Mouse (Mus musculus) liver, embryonic 14.5 days (tissue): ENCODE measurements around the gene Medag.

Experiments used
- CTCF ChIP-seq: IDR thresholded peaks from 2 replicates; pipeline ENCODE4 v1.5.1; 2016; ENCODE audit warnings: antibody characterized with exemption, low read depth, control low read depth
- EP300 ChIP-seq: IDR thresholded peaks from 2 replicates; pipeline ENCODE4 v1.6.1; 2016; ENCODE audit warnings: antibody characterized with exemption, low read depth

DNA sequence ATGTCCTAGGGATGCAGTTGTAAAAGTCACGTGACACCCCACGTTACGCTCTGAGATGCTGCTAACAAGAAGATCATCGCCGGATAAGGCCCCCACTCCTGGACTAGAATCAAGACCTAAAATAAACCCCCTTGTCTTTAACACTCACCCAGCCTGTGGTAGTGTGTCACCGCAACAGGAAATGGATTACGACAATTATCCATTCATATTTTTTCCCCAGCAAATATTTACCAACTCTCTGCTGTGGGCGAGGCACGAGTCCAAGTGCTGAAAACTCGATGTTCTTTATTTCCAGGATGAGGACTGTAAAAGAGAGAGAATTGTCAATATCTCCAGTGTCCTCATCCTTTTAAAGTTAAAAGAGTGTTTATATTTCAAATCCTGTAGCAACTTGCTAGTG, 9.5 kb upstream of the Medag start:
- TF ChIP-seq CTCF, result no peak
- no peak for TF ChIP-seq EP300
